ENCODE assay signal across 8 mouse cellular contexts in genomic region chr11:101732518-101733440, GRCm38 (mm10). TPM values are rescaled to one million over a fixed set of nuclear protein-coding genes. Genes with fewer than 3 reads are reported as not detected.
DNase-seq lines count a peak whose midpoint lies in the region; ATAC-seq and TF ChIP-seq lines count a peak whose summit lies in the region.

TSS of gene Dhx8 (plus strand) at chr11:101732919.

- under 1% methylated on average over 51 of the region's 51 CpGs for WGBS in heart, embryonic 12.5 days
- WGBS in kidney, postnatal 0 days, result under 1% methylated on average over 51 of the region's 51 CpGs
- under 1% methylated on average over 51 of the region's 51 CpGs for WGBS in liver, embryonic 11.5 days
- under 1% methylated on average over 51 of the region's 51 CpGs for WGBS in stomach, embryonic 14.5 days

- peak; percentile 100 for TF ChIP-seq CTCF in kidney, postnatal 0 days (IDR thresholded peaks at IDR 0.05; ENCODE audit: low read depth)

- H3K27me3 ChIP-seq in heart, embryonic 12.5 days (replicated peaks), result no peaks in the 10 kb centered on the region
- no peaks in the 10 kb centered on the region for H3K27me3 ChIP-seq in kidney, postnatal 0 days (ENCODE audit: insufficient read depth, low read length)
- no peaks in the 10 kb centered on the region for H3K27me3 ChIP-seq in liver, embryonic 11.5 days (replicated peaks; ENCODE audit: control insufficient read depth, insufficient read depth, low read length)
- H3K27me3 ChIP-seq in stomach, embryonic 14.5 days (ENCODE audit: control insufficient read depth, insufficient read depth, low read length), result no peaks in the 10 kb centered on the region

- H3K9me3 ChIP-seq in heart, embryonic 12.5 days (replicated peaks), result no peaks in the 10 kb centered on the region
- no peaks in the 10 kb centered on the region for H3K9me3 ChIP-seq in kidney, postnatal 0 days (replicated peaks; ENCODE audit: low read length)
- H3K9me3 ChIP-seq in liver, embryonic 11.5 days (ENCODE audit: control insufficient read depth, low read length), result no peaks in the 10 kb centered on the region
- no peaks in the 10 kb centered on the region for H3K9me3 ChIP-seq in stomach, embryonic 14.5 days (ENCODE audit: control insufficient read depth, low read depth, low read length)

- DNase-seq in CD4-positive helper T cell, adult 2 months (ENCODE audit: low read depth, low spot score), result peak; percentile 97
- peak; percentile 96 for DNase-seq in brain, embryonic 18.5 days (ENCODE audit: low read depth, low spot score)
- peak; percentile 100 for DNase-seq in kidney, postnatal 0 days (ENCODE audit: low spot score)
- peak; percentile 96 for DNase-seq in liver, embryonic 11.5 days (ENCODE audit: low spot score)
- DNase-seq in naive thymus-derived CD4-positive, alpha-beta T cell, adult 2 months (ENCODE audit: low read depth), result peak; percentile 99

- peak; percentile 99 for ATAC-seq in erythroid progenitor cell, adult 5-6 weeks (replicated peaks; ENCODE audit: low FRiP score, poor library complexity, severe bottlenecking)
- peak; percentile 96 for ATAC-seq in heart, embryonic 12.5 days (ENCODE audit: insufficient number of reproducible peaks, low FRiP score)
- ATAC-seq in kidney, postnatal 0 days (replicated peaks; ENCODE audit: low FRiP score, low read depth), result peak; percentile 95
- peak; percentile 95 for ATAC-seq in liver, embryonic 11.5 days (replicated peaks; ENCODE audit: low FRiP score)
- ATAC-seq in stomach, embryonic 14.5 days (ENCODE audit: insufficient number of reproducible peaks, insufficient read depth, low FRiP score, low read depth), result peak; percentile 97

- H3K27ac ChIP-seq in heart, embryonic 12.5 days (ENCODE audit: poor library complexity, severe bottlenecking), result peak within 1 kb of the TSS; percentile 31; the same call in 1 of the 2 replicates
- peak within 1 kb of the TSS; percentile 60; the same call in 1 of the 2 replicates for H3K27ac ChIP-seq in kidney, postnatal 0 days
- H3K27ac ChIP-seq in liver, embryonic 11.5 days (ENCODE audit: low read depth, low read length), result peak within 1 kb of the TSS; percentile 37
- H3K27ac ChIP-seq in stomach, embryonic 14.5 days (ENCODE audit: low read length), result no peak within 1 kb of the TSS

- H3K9ac ChIP-seq in heart, embryonic 12.5 days, result peak within 1 kb of the TSS; percentile 88
- peak within 1 kb of the TSS; percentile 78 for H3K9ac ChIP-seq in kidney, postnatal 0 days (ENCODE audit: low read depth, low read length)
- peak within 1 kb of the TSS; percentile 81 for H3K9ac ChIP-seq in liver, embryonic 11.5 days (ENCODE audit: low read depth, low read length)
- H3K9ac ChIP-seq in stomach, embryonic 14.5 days (replicated peaks; ENCODE audit: low read depth, low read length), result peak within 1 kb of the TSS; percentile 76

- peak within 1 kb of the TSS; percentile 86 for H3K4me3 ChIP-seq in heart, embryonic 12.5 days
- H3K4me3 ChIP-seq in kidney, postnatal 0 days (replicated peaks; ENCODE audit: low read depth, low read length), result peak within 1 kb of the TSS; percentile 78
- peak within 1 kb of the TSS; percentile 91 for H3K4me3 ChIP-seq in liver, embryonic 11.5 days (ENCODE audit: low read depth, low read length)
- peak within 1 kb of the TSS; percentile 89 for H3K4me3 ChIP-seq in stomach, embryonic 14.5 days (ENCODE audit: low read depth, low read length)

- peaks cover 9% of the 10 kb centered on the region for H3K4me1 ChIP-seq in heart, embryonic 12.5 days (replicated peaks)
- H3K4me1 ChIP-seq in kidney, postnatal 0 days (replicated peaks; ENCODE audit: insufficient read depth, low read length), result 0 out of 2 replicates have a peak, but pooled peaks cover 5% of the 10 kb centered on the region
- H3K4me1 ChIP-seq in liver, embryonic 11.5 days (replicated peaks; ENCODE audit: control insufficient read depth, insufficient read depth, low read length), result no peaks in the 10 kb centered on the region; the same call in 1 of the 2 replicates
- H3K4me1 ChIP-seq in stomach, embryonic 14.5 days (ENCODE audit: control insufficient read depth, insufficient read depth, low read length), result peaks cover 4% of the 10 kb centered on the region

- H3K36me3 ChIP-seq in heart, embryonic 12.5 days, result peaks cover 31% of the 10 kb centered on the region
- peaks cover 22% of the 10 kb centered on the region for H3K36me3 ChIP-seq in kidney, postnatal 0 days (ENCODE audit: insufficient read depth, low read length)
- H3K36me3 ChIP-seq in liver, embryonic 11.5 days (ENCODE audit: control insufficient read depth, insufficient read depth, low read length), result peaks cover 7% of the 10 kb centered on the region
- peaks cover 24% of the 10 kb centered on the region for H3K36me3 ChIP-seq in stomach, embryonic 14.5 days (ENCODE audit: control insufficient read depth, insufficient read depth, low read length)

- peak within 1 kb of the TSS; percentile 86 for H3K4me2 ChIP-seq in heart, embryonic 12.5 days
- peak within 1 kb of the TSS; percentile 88 for H3K4me2 ChIP-seq in kidney, postnatal 0 days (ENCODE audit: low read length)
- H3K4me2 ChIP-seq in liver, embryonic 11.5 days, result peak within 1 kb of the TSS; percentile 80
- peak within 1 kb of the TSS; percentile 85 for H3K4me2 ChIP-seq in stomach, embryonic 14.5 days (replicated peaks; ENCODE audit: low read depth, low read length)

RNA-seq across cellular contexts. Expression of gene Dhx8, which starts in this region (rescaled TPM):
- total RNA-seq in erythroid progenitor cell, adult 5-6 weeks (2015; ENCODE audit: low replicate concordance), result 14.7 and 19.8 TPM in 2 replicates
- 24.0 and 39.3 TPM in 2 replicates for total RNA-seq in erythroid progenitor cell, adult 5-6 weeks (2017; ENCODE audit: low replicate concordance)
- polyA plus RNA-seq in heart, embryonic 12.5 days (2016; fragmentation: Nextera tagmentation; extraction: Ambion mirVana), result 25.8 and 26.5 TPM in 2 replicates
- polyA plus RNA-seq in kidney, postnatal 0 days (2015; fragmentation: Nextera tagmentation; extraction: Ambion mirVana), result 18.3 and 20.4 TPM in 2 replicates
- 37.6 and 38.8 TPM in 2 replicates for polyA plus RNA-seq in liver, embryonic 11.5 days (2014; fragmentation: Nextera tagmentation; extraction: Ambion mirVana)
- 32.5 and 35.3 TPM in 2 replicates for polyA plus RNA-seq in stomach, embryonic 14.5 days (2014; fragmentation: Nextera tagmentation; extraction: Ambion mirVana)
